Mouse (Mus musculus): ENCODE data around the gene Cgref1.

Gene Cgref1

GRCm38 (mm10) chr5:30944956-30945781, at the start of gene Cgref1:
TSS of gene Cgref1 (minus strand) at chr5:30945591.
- peak; percentile 80 to 88 for DNase-seq

GRCm38 (mm10) chr5:30994074-30994473, 48.7 kb upstream of the Cgref1 start:
- DNase-seq, result no peak

- DNase-seq, result no peak
These were observed 47.7 kb upstream of the Cgref1 start for GRCm38 (mm10) chr5:30992980-30993676.

GRCm38 (mm10) chr5:30982357-30982756, 37.0 kb upstream of the Cgref1 start:
- peak in 1 of 2 experiments; percentile 35 for DNase-seq

- DNase-seq, result peak; percentile 79 to 81
These were observed 29.7 kb upstream of the Cgref1 start for GRCm38 (mm10) chr5:30974870-30975656.

GRCm38 (mm10) chr5:30969440-30969839, 24.0 kb upstream of the Cgref1 start:
- DNase-seq, result no peak

DNA sequence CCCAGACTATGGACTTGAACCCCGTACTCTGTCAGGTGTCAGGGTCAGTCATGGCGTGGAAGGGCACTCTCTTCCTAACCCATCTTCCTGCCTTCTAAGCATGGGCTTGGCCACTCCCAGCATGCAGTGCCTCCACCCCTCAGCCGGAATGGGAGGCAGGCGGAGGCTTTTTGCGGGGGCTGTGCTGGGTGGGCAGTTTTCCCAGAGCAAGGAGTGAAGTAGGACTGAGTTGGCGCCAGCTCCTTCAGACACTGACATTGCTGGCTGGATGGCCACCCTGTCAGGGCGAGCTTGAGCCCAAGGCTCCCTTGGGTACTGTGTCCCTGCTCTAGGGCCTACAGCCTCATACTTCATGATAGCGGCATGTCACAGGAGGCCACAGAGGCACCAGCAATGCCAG, 23.0 kb upstream of the Cgref1 start, which contains the start of gene Tcf23:
Gene Tcf23, plus strand, starts transcription at position 247 of the 400 bp plus-strand sequence.
- peak; percentile 84 to 88 for DNase-seq

- no peak for DNase-seq
These were observed 20.8 kb upstream of the Cgref1 start for GRCm38 (mm10) chr5:30966189-30966588.

DNA sequence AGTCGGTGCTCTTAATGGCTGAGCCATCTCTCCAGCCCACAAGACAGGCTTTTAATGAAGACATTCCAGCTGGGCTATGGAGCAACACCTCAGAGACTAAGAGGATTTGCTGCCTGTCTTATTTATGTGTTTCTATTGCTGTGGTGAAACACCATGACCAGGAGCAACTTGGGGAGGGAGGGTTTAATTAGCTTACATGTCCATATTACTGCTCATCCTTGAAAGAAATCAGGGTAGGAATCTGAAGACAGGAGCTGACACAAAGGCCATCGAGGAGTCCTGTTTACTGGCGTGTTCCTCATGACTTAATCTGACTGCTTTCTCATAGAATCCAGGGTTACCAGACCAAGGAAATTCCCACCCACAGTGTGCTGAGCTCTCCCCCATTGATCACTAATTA, 18.5 kb upstream of the Cgref1 start:
- DNase-seq, result no peak

- DNase-seq, result no peak
These were observed 16.4 kb upstream of the Cgref1 start for GRCm38 (mm10) chr5:30961545-30962505.

DNA sequence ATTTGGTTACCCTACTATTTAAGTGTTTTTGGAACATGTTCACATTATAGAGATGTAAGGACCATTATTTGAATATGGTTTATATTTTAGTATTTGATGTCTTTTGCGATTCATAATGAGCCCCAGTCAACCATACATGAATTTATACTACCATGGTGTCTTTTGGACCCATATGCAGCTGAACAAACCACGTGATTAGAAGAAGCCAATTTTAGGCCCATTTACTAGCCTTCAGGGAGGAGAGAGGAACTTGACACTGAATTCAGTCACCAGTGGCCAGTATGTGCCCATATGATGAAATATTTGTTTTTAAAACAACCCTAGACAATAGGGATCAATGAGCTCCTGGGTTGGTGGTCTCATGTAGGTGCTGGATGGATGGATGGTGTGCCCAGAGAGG, 15.4 kb upstream of the Cgref1 start:
- DNase-seq, result no peak

DNA sequence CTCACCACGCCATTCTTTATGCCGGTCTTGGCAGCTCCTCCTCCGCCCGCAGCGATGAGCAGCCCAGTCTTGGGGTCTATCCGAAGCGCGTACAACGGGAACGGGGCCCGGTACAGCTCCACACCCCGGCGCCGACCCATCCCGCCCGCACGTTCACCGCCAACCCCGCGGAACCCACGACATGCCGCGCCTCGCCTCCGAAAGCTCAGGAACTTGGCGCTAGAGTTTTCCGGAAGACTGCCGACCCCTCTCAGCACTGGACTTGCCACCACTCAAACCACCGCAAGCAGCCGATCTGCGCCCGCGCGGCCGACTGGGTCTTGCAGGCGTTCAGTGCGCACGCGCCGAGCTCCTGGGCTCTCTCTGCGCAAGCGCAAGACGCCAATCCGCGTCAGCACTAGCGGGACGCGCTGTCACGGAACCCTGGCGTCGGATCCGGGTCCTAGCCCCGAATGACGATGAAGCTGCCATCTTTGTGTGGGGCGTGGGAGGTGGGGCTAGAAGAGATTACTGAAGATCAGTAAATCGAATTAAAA, 14.6 kb upstream of the Cgref1 start, which contains the start of gene Preb:
Gene Preb, minus strand, starts transcription at position 396 of the 536 bp plus-strand sequence.
- peak; percentile 99 for DNase-seq

DNA sequence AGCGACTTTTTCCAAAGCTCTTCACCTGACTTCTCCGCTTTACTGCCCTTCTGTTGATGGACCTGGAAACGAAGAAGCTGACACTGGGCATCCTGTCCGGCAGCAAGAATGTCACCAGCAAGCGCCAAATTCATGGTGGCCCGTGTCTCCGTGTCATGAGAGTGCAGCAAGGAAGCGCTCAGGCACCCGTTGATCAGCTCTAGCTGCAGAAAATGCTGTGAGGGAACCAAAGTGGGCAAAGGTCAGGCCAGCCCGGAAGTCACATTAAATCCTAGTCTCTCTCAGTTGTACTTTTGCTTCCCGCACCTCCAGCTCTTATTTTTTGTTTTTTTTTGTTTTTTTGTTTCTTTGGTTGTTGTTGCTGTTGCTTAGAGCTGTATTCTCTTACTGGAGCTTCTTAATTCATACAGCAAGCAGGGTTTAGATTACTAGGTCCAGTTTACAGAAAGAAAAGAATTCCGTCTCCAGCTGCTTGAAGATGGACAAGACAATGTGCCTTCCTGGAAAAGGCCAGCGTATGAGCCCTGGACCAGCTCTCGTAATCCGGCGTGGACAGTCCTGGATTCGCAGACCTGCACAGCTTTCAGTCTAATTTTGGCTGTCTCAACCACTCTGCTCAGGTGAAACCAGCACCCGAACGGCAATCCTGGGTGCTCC, 13.9 kb upstream of the Cgref1 start:
- DNase-seq, result peak; percentile 48 to 69

GRCm38 (mm10) chr5:30957891-30958290, 12.5 kb upstream of the Cgref1 start:
- DNase-seq, result no peak

GRCm38 (mm10) chr5:30955751-30956150, 10.4 kb upstream of the Cgref1 start:
- no peak for DNase-seq

DNA sequence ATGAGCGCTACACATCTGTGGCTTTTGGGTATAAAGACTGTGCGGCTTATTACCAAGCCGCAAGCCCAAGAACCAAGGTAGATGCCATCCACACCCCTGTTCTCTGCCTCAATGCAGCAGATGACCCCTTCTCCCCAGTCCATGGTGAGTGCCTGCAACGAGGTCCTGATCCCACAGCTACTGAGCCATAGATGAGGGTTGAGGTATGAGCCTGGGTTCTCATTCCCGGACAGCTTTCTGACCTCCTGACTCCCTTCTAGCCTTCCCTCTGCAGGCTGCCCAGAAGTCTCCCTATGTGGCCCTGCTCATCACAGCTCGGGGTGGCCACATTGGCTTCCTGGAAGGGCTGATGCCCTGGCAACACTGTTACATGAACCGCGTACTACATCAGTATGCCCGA, 9.2 kb upstream of the Cgref1 start:
- no peak for DNase-seq

- no peak for DNase-seq
These were observed 8.7 kb upstream of the Cgref1 start for GRCm38 (mm10) chr5:30954065-30954464.

DNA sequence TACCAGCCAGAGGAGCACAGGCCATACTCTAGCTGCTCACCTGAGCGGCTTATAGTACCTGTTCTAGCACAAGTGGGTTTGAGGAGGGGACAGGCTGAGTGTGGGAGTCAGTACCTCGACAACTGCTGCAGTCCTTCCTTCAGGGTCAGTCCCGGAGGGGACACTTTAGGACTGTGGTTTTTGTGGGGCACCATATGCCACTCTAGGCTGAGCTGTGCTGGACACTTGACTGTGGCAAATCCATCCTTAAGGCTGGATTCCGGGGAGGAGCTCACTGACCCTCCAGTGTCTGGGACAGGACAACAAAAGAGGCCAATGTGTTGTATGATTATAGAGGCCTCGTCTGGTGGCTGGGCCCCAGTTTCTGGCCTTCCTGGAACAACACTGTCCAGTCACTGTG, 7.2 kb upstream of the Cgref1 start:
- no peak for DNase-seq

- DNase-seq, result no peak
These were observed 6.3 kb upstream of the Cgref1 start for GRCm38 (mm10) chr5:30951706-30952105.

- no peak for DNase-seq
These were observed 5.5 kb upstream of the Cgref1 start for GRCm38 (mm10) chr5:30950922-30951321.

DNA sequence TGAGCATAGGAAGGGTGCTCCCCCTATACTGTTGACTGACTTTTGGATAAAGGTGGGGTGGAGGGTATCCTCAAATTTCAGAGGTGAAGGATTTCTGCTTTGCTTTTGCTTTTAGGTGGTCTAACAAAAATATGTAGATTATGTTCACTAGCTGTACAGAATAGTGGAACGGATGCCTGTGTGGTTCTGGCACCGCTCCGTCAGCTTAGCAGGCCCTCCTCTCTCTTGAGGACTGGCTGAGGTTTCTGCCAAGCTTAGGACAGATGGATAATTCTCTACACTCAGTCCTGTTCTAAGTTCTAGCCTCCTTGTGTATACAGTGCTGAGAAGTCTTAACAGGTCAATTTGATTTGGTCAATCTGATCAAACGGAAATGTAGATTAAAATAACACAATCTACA, 5.1 kb upstream of the Cgref1 start:
- DNase-seq, result no peak

All from kidney, postnatal 4 days (tissue).